Mouse (Mus musculus): ENCODE results near the gene Kcnip1.

The Kcnip1 gene

GRCm38 (mm10) chr11:33845931-33846330 is 147.0 kb downstream of the Kcnip1 start:
- intact Hi-C loops (cut with DNase I) = no loop called here

DNA sequence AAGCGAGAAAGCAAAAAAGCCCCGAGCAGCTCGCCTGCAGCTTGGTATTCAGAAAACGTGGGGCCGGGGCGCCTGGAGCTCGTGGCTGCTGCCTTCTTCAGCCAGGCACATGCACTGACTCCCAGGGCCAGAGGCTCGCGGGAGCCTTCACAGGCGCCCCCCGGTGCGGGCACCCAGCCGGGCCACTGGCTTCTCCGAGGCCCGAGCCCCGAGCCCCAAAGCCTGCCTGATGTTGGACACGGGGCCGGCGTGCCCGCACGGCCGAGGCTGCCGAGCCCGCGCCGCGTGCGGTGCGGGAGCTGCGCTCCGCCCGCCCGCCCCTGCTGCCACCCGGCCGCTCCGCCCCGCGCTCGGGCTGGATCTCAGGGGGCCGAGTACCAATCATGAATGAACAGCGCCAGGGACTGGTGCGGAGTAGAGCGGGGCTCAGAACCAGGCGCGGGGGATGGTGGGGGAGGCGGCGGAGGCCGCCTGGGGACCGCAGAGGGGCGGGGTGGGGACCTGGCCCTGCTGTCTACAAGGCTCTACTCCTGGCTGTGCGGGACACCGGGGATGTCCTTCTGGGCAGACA is 149.6 kb downstream of the Kcnip1 start:
- intact Hi-C loops (cut with DNase I) = no loop called here

DNA sequence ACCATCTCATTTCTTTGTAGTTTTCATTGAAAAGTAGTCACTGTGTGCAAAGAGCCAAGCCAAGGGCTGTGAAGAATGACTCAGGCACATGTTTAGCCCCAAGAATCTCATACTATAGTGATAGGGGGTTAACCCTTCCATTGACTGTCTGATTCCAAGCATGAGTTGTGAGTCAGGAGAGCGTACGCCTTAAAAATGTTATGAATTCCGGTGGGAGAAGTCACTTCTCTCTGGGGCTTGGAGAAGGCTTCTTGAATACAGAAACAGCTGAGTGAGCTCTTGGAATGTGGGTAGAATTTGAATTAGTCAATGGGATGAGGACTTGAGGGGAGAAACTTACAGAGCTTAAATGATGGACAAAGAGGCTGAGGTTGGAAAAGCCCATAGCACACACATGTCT is 153.9 kb downstream of the Kcnip1 start:
- intact Hi-C loops (cut with DNase I) = no loop called here

DNA sequence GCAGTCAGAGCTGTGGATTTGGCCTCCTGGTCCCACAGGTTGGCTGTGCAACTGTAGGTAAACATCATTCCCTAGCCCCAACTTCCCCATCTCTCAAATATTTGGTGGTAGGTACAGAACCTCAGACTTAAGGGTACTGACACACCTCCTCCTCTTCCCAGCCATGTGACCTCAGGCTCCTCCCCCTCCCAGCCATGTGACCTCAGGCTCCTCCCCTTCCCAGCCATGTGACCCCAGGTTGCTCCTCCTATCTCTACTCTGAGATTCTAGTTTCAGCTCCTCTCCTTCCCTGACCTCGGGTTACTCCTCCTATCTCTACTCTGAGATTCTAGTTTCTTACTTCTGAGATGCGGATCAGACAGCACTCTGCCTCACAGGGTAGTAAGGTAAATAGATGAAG is 163.2 kb downstream of the Kcnip1 start:
- intact Hi-C loops (cut with DNase I) = no loop called here

- intact Hi-C loops (cut with DNase I) = no loop called here
Measured at GRCm38 (mm10) chr11:33827829-33828206, 165.1 kb downstream of the Kcnip1 start.

DNA sequence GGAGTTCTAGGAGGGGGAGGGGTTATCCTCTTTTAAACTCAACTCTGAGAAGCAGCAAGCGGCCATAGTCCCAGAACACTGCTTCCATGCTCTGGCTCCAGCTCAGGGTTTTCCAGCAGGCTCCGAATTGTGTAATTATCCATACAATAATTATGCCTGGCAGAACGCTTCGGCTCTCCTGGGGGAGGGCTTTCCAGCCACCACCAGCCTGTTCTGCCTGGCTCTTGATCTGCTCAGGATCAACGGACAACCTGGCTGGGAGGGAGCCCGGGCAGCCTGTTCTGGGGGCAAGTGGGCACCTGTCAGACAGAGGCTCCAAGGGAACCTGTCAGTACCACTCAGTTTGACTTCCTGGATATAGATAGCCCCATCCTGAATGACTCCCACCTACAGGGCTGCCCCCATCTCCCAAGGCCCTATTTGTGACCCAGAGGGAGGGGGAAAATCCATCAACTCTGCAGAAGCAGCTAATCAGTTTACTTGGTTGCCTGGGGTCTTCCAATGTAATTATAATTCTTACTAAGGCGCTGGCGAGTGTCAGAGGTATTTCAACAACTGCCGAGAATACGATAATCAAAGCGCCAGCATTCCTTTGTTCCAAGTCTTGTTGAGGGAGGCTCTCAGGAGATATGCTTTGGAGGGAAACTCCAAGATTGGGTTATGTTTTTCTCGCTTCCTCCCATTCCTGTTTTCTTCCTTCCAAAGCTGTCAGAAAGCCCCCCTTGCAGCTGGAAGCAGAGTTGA is 165.7 kb downstream of the Kcnip1 start:
- intact Hi-C loops (cut with DNase I) = no loop called here

GRCm38 (mm10) chr11:33824739-33825138 is 168.2 kb downstream of the Kcnip1 start:
- intact Hi-C loops (cut with DNase I) = no loop called here

- intact Hi-C loops (cut with DNase I) = no loop called here
Measured at GRCm38 (mm10) chr11:33821331-33821730, 171.6 kb downstream of the Kcnip1 start.

- intact Hi-C loops (cut with DNase I) = no loop called here
Measured at GRCm38 (mm10) chr11:33820876-33821275, 172.1 kb downstream of the Kcnip1 start.

DNA sequence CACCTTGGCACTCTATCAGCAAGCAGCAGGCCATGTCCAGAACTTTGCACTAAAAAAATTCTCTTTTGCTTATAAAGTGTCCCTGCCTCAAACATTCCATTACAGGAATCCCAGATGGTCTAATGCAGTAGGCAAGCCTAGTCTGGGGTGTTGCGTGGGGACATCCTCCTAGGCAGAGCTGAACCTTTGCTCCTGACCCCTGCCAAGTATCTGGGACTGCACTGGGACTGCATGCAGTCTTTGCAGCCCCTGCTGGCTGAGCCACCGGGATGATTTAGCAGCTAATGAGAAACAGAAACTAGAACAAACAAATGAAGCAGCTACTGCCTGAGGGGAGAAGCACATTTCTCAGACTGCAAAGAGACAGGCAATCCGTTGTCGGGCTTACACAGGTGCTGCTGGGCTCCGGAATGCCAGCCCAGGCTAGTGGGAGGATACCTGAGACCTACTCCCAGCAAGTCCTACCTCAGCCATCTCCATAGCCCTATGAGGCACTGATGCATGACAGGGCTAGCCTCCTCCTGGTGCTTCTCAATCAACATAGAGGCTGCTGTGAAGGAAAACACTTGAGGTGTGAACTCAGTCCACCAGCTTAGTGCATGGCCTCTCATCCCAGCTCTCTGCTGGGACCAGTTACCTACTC is 174.0 kb downstream of the Kcnip1 start:
- intact Hi-C loops (cut with DNase I) = no loop called here

- intact Hi-C loops (cut with DNase I) = no loop called here
Measured at GRCm38 (mm10) chr11:33816020-33816419, 176.9 kb downstream of the Kcnip1 start.

DNA sequence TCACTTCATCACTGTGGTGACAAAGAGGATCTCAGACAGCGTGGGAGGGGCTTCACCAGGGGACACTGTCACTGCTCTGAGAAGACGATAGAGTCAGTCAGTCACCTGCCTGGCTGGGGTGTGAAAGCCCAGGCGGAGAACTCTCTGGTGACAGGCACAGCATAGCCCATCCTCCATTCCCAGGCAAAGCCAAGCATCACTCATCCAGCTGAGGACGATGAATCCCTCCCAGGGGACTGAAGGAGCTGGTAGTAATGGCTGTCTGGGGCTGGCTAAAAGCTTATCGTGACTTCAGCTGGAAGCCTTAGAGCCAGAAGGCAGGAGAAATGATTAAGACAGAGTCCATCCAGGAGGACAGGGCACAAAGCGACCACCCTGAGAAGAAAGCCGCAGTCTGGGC is 182.8 kb downstream of the Kcnip1 start:
- intact Hi-C loops (cut with DNase I) = no loop called here

DNA sequence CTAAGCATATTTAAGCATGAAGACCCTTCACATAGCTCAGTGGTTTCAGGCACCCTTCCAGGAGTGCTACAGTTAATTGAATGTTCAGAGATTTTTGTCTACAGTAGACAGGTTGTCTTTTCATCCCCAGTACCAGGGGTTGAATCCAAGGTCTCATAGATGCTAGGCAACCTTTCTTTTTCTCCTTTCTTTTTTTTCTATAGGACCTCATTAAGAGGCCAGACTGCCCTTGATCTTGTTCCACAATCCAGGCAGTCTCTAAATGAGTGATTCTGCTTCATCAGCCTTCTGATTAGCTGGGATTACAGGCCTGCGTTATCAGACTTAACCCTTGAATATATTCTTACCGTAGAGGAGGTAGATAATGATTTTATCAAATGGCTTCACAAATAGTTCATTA is 189.9 kb downstream of the Kcnip1 start:
- intact Hi-C loops (cut with DNase I) = no loop called here

GRCm38 (mm10) chr11:33800436-33801088 is 192.4 kb downstream of the Kcnip1 start:
- intact Hi-C loops (cut with DNase I) = no loop called here

- intact Hi-C loops (cut with DNase I) = no loop called here
Measured at GRCm38 (mm10) chr11:33799933-33800332, 193.0 kb downstream of the Kcnip1 start.

- intact Hi-C loops (cut with DNase I) = no loop called here
Measured at GRCm38 (mm10) chr11:33798094-33798648, 194.8 kb downstream of the Kcnip1 start.

DNA sequence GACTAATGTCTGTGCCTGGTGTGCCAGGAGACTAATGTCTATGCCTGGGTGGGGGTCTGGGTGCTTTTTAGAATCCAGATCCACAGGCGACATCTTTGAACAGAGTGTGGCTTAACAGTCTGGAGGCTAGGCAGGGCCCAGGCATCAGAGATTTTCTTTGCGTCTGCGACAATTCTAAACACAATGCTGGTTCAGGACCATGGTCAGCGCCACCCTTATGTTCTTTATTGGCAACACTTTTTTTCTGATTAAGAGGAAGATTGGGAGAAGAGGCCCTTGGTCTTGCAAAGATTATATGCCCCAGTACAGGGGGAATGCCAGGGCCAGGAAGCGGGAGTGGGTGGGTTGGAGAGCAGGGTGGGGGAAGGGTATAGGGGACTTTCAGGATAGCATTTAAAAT is 205.6 kb downstream of the Kcnip1 start:
- intact Hi-C loops (cut with DNase I) = no loop called here

DNA sequence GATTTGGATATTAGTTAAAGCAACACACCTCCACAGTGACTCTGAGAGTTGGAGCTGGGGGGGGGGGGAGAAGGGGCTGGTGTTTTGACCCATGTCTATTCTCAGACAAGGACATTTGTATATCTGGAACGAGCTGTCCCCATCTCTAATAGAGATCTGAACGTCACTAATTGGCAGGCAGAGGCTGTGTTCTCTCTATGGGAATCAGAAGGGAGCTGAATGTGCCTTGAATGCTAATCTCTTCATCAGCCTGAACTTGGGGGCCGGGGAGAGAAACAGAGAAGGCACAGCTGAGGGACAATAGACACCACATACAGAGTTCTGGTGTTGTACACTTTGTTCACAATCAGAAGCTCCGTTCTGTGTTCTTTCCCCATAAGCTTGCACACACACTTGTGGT is 206.4 kb downstream of the Kcnip1 start:
- intact Hi-C loops (cut with DNase I) = no loop called here

DNA sequence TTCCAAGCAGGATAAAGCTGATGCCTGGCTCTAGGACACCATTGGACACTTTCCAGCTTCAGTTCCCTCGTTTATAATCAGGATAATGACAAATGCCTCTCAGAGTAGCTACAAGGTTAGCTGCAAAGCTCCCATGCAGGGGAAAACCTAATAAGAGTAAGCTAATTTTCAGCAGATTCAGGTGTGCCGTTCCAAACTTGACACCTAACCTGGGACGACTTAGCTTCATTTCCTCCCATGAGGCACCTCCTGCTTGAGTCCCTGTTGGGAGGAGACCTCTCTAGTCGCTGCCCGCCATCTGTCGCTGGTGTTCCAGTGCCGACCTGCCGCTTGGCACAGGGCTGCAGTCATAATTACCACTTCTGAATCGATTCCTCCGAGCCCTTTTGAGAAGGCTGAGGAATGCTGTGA is 211.4 kb downstream of the Kcnip1 start:
- intact Hi-C loops (cut with DNase I) = no loop called here

DNA sequence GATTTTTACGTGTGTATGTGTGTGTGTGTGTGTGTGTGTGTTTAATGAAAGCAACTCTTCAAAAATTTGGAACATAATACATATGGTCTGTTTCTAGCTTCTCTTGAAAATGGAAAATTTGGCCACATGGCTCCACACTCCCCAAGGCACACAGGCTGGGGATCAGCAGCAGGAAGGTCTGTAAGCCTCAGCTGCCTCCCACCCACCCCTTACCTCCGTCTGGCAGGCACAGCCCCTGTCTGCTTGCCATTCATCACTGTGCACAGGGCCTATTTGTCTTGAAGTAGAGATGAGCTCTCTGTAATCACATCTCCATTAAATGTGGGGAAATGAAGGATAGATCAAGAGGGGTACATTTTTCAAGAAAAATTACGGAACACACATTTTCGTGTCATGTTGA is 212.7 kb downstream of the Kcnip1 start:
- intact Hi-C loops (cut with DNase I) = no loop called here

GRCm38 (mm10) chr11:33772615-33773141 is 220.3 kb downstream of the Kcnip1 start:
- intact Hi-C loops (cut with DNase I) = no loop called here

- intact Hi-C loops (cut with DNase I) = no loop called here
Measured at GRCm38 (mm10) chr11:33772043-33772442, 220.9 kb downstream of the Kcnip1 start.

All from adrenal gland (tissue).